Mouse (Mus musculus) pancreas, adult 10 weeks (tissue): ENCODE measurements around the gene Slc39a11. TPM values are rescaled to one million over a fixed set of nuclear protein-coding genes. Genes with fewer than 3 reads are reported as not detected.

ENCODE experiments used
- polyA plus RNA-seq: library from polyadenylated mRNA; stranded (reverse); fragments of 350-450 nt; fragmentation: Illumina TruSeq; extraction: RNeasy Lipid Tissue Mini Kit (QIAGEN cat#74804); gene quantifications from one replicate; pipeline ENCODE4 v1.2.3, GENCODE M21; 2015; ENCODE audit warnings: low read depth, low replicate concordance; ENCODE audit not compliant: insufficient read depth

Slc39a11 gene
- 9.0 TPM for polyA plus RNA-seq

GRCm38 (mm10) chr11:113649353-113650210 lies at the start of gene Slc39a11:
Gene Slc39a11 (minus strand): TSS chr11:113650079.

GRCm38 (mm10) chr11:113683957-113684706 lies 34.3 kb upstream of the Slc39a11 start, which contains the start of the genes Fam104a and D11Wsu47e:
Gene Fam104a (minus strand): TSS chr11:113684155.
Gene D11Wsu47e (plus strand): TSS chr11:113684412.

GRCm38 (mm10) chr11:113648690-113649352 lies 1.1 kb downstream of the Slc39a11 start, which contains the start of gene Cog1:
Gene Cog1 (plus strand): TSS chr11:113649169.

GRCm38 (mm10) chr11:113618672-113619419 lies 31.0 kb downstream of the Slc39a11 start, which contains the start of gene Sstr2:
Gene Sstr2 (plus strand): TSS chr11:113619342.

Other genes with a start within 250 kb of the Slc39a11 start
- gene Sstr2, start 30.7 kb downstream of the Slc39a11 start, polyA plus RNA-seq = 1.5 TPM
- gene Cog1, start 910 bp downstream of the Slc39a11 start, polyA plus RNA-seq = 14.4 TPM
- gene Fam104a, start 34.1 kb upstream of the Slc39a11 start, polyA plus RNA-seq = 5.2 TPM
- 1.4 TPM for gene D11Wsu47e, start 34.3 kb upstream of the Slc39a11 start, polyA plus RNA-seq
- not detected for gene Cpsf4l, start 59.9 kb upstream of the Slc39a11 start, polyA plus RNA-seq
- gene Cdc42ep4, start 101.8 kb upstream of the Slc39a11 start, polyA plus RNA-seq = 8.1 TPM